Mouse (Mus musculus): Measurements from ENCODE around the gene Ctnna2.

GRCm38 (mm10) chr6:77847651-77848050, 131.8 kb downstream of the Ctnna2 start:
- TF ChIP-seq POLR2A (IDR thresholded peaks at IDR 0.05; ENCODE audit: extremely low read depth, insufficient read depth, low read length) (no peak), CTCF (IDR thresholded peaks at IDR 0.05; ENCODE audit: extremely low read depth, insufficient read depth, low read length) (no peak)
